Mouse (Mus musculus) heart, adult 2 months (tissue): ENCODE measurements around the gene Lgals4. TPM values are rescaled to one million over a fixed set of nuclear protein-coding genes. Genes with fewer than 3 reads are reported as not detected.
A peak's percentile ranks its signal among the peaks of the same experiment; 100 is the strongest.

Experiments used
- DNase-seq, 2 experiments: peaks; one replicate each; pipeline ENCODE4 v3.0.0; 2021
- H3K27ac ChIP-seq: fragments of 200-600 bp; 2 replicates; pipeline ENCODE4 v1.8.1; 2022
- H3K27me3 ChIP-seq: fragments of 200-500 bp; 2 replicates; pipeline ENCODE4 v1.6.1; 2012; ENCODE audit warnings: mild to moderate bottlenecking, low read length, inconsistent platforms, mixed read lengths; ENCODE audit not compliant: control insufficient read depth, insufficient read depth
- H3K36me3 ChIP-seq: fragments of 200-500 bp; 2 replicates; pipeline ENCODE4 v1.6.1; 2012; ENCODE audit warnings: low read length, inconsistent platforms; ENCODE audit not compliant: control insufficient read depth, insufficient read depth
- H3K4me1 ChIP-seq: fragments of 200-500 bp; 2 replicates; pipeline ENCODE4 v1.6.1; 2011; ENCODE audit warnings: low read length; ENCODE audit not compliant: control insufficient read depth, insufficient read depth
- H3K4me3 ChIP-seq: fragments of 200-600 bp; 2 replicates; pipeline ENCODE4 v1.8.1; 2022
- H3K79me2 ChIP-seq: fragments of 200-500 bp; replicated peaks from 2 replicates; pipeline ENCODE4 v1.6.1; 2012; ENCODE audit warnings: mild to moderate bottlenecking, inconsistent platforms, low read length, moderate library complexity, mixed read lengths; ENCODE audit not compliant: control insufficient read depth, insufficient read depth
- H3K9ac ChIP-seq: fragments of 200-500 bp; 2 replicates; pipeline ENCODE4 v1.6.1; 2012; ENCODE audit warnings: low read depth, mild to moderate bottlenecking, control low read depth, inconsistent platforms, low read length, mixed read lengths
- CTCF ChIP-seq: fragments of 200-600 bp; IDR thresholded peaks from 2 replicates; pipeline ENCODE4 v1.8.1; 2022; ENCODE audit warnings: antibody characterized with exemption, mild to moderate bottlenecking, moderate library complexity
- EP300 ChIP-seq: fragments of 200-500 bp; IDR thresholded peaks from 2 replicates; pipeline ENCODE4 v1.6.1; 2011; ENCODE audit warnings: low read depth, low read length, control low read depth; ENCODE audit not compliant: insufficient read depth
- POLR2A ChIP-seq: fragments of 200-500 bp; IDR thresholded peaks from 2 replicates; pipeline ENCODE4 v1.6.1; 2011; ENCODE audit warnings: mild to moderate bottlenecking, low read depth, low read length, control low read depth; ENCODE audit not compliant: insufficient read depth
- WGBS: fragments of 180-500 bp; shearing (Covaris S2); methylation state at CpG from one replicate; pipeline ENCODE4 v1.1.7; 2018; 5-methylcytosine and 5-hydroxymethylcytosine counted together
- intact Hi-C: fragments of 180-260 bp; cut with DNase I; formaldehyde crosslinking; loops from one replicate; pipeline ENCODE4 v1.15.1; 2025
- polyA plus RNA-seq: library from polyadenylated mRNA; depleted of rRNA; stranded (reverse); fragments of >200 nt; gene quantifications from 2 replicates; pipeline ENCODE4 v1.2.3, GENCODE M21; 2012
- total RNA-seq, 2 experiments: library from RNA; stranded (reverse); gene quantifications; 2 replicates each; pipeline ENCODE4 v1.2.3; 2021

Lgals4 gene
- total and polyA plus RNA-seq, 3 experiments: 18.5 to 63.6 (median 27.6) TPM

- TF ChIP-seq POLR2A (no peak), CTCF (no peak), EP300 (no peak)
- peak overlapping the region; percentile 27; the same call in 1 of the 2 replicates for H3K27ac ChIP-seq
Measured at GRCm38 (mm10) chr7:28827338-28827737, 6.3 kb upstream of the Lgals4 start.

GRCm38 (mm10) chr7:28829821-28830220 lies 3.8 kb upstream of the Lgals4 start:
- Histone ChIP-seq H3K27me3 (no peaks in the 10 kb centered on the region), H3K79me2 (no peaks in the 10 kb centered on the region), H3K4me3 (peak overlapping the region; percentile 25; the same call in 1 of the 2 replicates), H3K9ac (no peak overlapping the region), H3K27ac (peak overlapping the region; percentile 83), H3K36me3 (peaks cover 21% of the 10 kb centered on the region), H3K4me1 (peaks cover 6% of the 10 kb centered on the region)
- intact Hi-C loops: loop anchor here (5.0 kb wide), 1 partner anchor 37 kb away; no protein-coding TSS in a partner anchor
- TF ChIP-seq CTCF (peak; percentile 19; the same call in 1 of the 2 replicates), EP300 (0 out of 2 replicates have a peak, but pooled peaks have one; percentile 17), POLR2A (0 out of 2 replicates have a peak, but pooled peaks have one; percentile 52)
- peak; percentile 58 to 77 for DNase-seq
- WGBS: 62% methylated on average over 8 of the region's 8 CpGs

More at GRCm38 (mm10) chr7:28827338-28827737, 6.3 kb upstream of the Lgals4 start:
- H3K4me1 ChIP-seq: peaks cover 14% of the 10 kb centered on the region
- H3K79me2 ChIP-seq: no peaks in the 10 kb centered on the region
- H3K36me3 ChIP-seq: peaks cover 21% of the 10 kb centered on the region
- H3K4me3 ChIP-seq: no peak overlapping the region
- no peak overlapping the region for H3K9ac ChIP-seq
- WGBS: 31% methylated on average over 3 of the region's 3 CpGs
- no peaks in the 10 kb centered on the region for H3K27me3 ChIP-seq
- peak; percentile 23 to 52 for DNase-seq
- intact Hi-C loops: loop anchor here (2.0 to 5.0 kb wide), 4 partner anchors 13 to 40 kb away; no protein-coding TSS in a partner anchor

DNA sequence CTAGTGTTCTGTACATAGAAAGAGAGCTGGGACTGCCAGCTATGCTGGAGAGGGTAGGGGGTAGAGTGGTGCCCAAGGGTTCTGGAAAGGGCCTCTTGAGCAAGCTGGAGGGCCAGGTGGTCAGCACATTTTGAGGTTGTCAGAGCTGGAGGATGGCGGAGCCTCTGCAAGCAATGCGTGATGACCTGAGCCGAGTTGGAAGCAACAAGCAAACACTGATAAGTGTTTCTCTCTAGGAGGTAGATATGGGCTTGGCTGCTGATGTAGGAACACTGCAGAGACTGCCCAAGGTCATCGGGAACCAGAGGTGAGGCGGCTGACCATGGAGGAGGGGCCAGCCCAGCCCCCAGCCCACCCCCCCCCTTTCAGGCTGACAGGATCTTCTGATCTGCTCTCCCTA lies 2.7 kb upstream of the Lgals4 start:
- no peak overlapping the region for H3K9ac ChIP-seq

GRCm38 (mm10) chr7:28831411-28832125 lies 2.1 kb upstream of the Lgals4 start:
- TF ChIP-seq POLR2A: no peak
- TF ChIP-seq EP300: no peak
- TF ChIP-seq CTCF: no peak
- H3K79me2 ChIP-seq: no peaks in the 10 kb centered on the region
- H3K27me3 ChIP-seq: no peaks in the 10 kb centered on the region
- intact Hi-C loops: no loop called here
- H3K27ac ChIP-seq: peak overlapping the region; percentile 65
- H3K4me1 ChIP-seq: peaks cover 4% of the 10 kb centered on the region
- H3K9ac ChIP-seq: no peak overlapping the region
- WGBS: 67% methylated on average over 17 of the region's 17 CpGs
- peak in 1 of 2 experiments; percentile 25 for DNase-seq
- H3K36me3 ChIP-seq: peaks cover 16% of the 10 kb centered on the region
- no peak overlapping the region for H3K4me3 ChIP-seq

More for the DNA sequence above, 2.7 kb upstream of the Lgals4 start:
- no peak for TF ChIP-seq POLR2A
- peak; percentile 73 for TF ChIP-seq EP300
- no peaks in the 10 kb centered on the region for H3K27me3 ChIP-seq
- H3K4me1 ChIP-seq: peaks cover 6% of the 10 kb centered on the region
- H3K79me2 ChIP-seq: no peaks in the 10 kb centered on the region
- H3K4me3 ChIP-seq: no peak overlapping the region
- H3K36me3 ChIP-seq: peaks cover 21% of the 10 kb centered on the region
- peak in 1 of 2 experiments; percentile 61 for DNase-seq
- intact Hi-C loops: no loop called here
- H3K27ac ChIP-seq: peak overlapping the region; percentile 83
- WGBS: 61% methylated on average over 5 of the region's 5 CpGs

DNA sequence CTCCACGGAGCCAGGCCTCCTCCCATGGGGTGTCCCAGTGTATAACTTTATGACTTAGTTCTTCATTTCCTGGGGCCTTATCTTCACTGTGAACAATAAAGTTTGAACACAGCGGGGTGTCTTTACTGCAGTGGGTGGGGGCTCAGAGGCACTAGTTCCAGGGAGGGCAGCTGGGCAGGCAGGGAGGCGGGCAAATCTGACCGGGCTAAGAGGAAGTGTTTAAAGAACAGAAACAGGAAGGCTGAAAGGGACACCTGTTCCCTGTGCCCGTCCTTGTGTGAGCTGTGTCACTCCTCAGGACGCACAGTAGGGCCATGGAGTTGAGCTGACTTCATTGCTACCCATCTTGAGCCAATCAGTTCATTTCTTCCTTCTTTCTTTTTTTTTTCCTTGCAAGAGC lies 1.5 kb upstream of the Lgals4 start:
- Histone ChIP-seq H3K79me2 (no peaks in the 10 kb centered on the region), H3K36me3 (peaks cover 14% of the 10 kb centered on the region), H3K27me3 (no peaks in the 10 kb centered on the region), H3K9ac (no peak overlapping the region), H3K4me3 (no peak overlapping the region), H3K27ac (peak overlapping the region; percentile 65; the same call in 1 of the 2 replicates), H3K4me1 (peaks cover 3% of the 10 kb centered on the region)
- intact Hi-C loops: no loop called here
- TF ChIP-seq POLR2A (no peak), EP300 (no peak)
- WGBS: 52% methylated on average over 6 of the region's 6 CpGs
- no peak for DNase-seq

DNA sequence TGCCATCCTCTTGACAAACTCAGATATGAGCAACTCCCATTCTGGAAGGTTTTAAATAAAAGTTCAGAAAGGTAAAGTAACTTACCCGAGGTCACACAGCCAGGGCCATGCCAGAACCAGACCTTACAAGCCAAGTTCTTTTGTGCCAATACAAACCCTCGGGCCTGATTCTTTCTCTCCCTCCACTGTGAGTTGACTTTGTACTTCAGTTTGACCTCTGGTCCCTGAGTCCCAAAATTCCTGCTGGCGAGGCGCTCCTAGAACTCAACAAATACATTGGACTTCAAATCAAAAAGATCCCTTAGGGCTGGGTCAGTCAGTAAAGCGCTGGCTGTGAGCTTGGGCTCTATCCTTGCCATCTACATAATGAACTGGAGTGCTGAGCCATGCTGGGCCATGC lies 3.3 kb downstream of the Lgals4 start:
- H3K9ac ChIP-seq: no peak overlapping the region
- DNase-seq: peak in 1 of 2 experiments; percentile 17
- intact Hi-C loops: no loop called here
- H3K79me2 ChIP-seq: no peaks in the 10 kb centered on the region
- 0 out of 2 replicates have a peak, but pooled peaks cover 2% of the 10 kb centered on the region for H3K36me3 ChIP-seq
- H3K27ac ChIP-seq: no peak overlapping the region
- H3K4me3 ChIP-seq: no peak overlapping the region
- no peak for TF ChIP-seq EP300
- no peak for TF ChIP-seq POLR2A
- WGBS: 79% methylated on average over 5 of the region's 5 CpGs
- H3K27me3 ChIP-seq: no peaks in the 10 kb centered on the region
- no peaks in the 10 kb centered on the region for H3K4me1 ChIP-seq
